Mouse (Mus musculus) CH12.LX (cell line): ENCODE data around the gene Arhgef12.

Source experiments
- CTCF ChIP-seq, 2 experiments: IDR thresholded peaks in 1 of 2; conservative IDR thresholded peaks in 1 of 2; 2 replicates each; pipeline ENCODE4 v1.5.1; 2011 to 2012; ENCODE audit warnings: low read depth in 2 of 2, low read length in 2 of 2, improper control_type of control experiment in 1 of 2, inconsistent platforms in 1 of 2, mild to moderate bottlenecking in 1 of 2, moderate library complexity in 1 of 2
- E2F4 ChIP-seq: IDR thresholded peaks from 2 replicates; pipeline ENCODE4 v1.6.1; 2011; ENCODE audit warnings: low read depth, low read length, improper control_type of control experiment; ENCODE audit not compliant: insufficient replicate concordance
- GABPA ChIP-seq: IDR thresholded peaks from 2 replicates; pipeline ENCODE4 v1.6.1; 2012; ENCODE audit warnings: low read depth, low read length, improper control_type of control experiment, inconsistent platforms; ENCODE audit not compliant: insufficient replicate concordance
- MAX ChIP-seq: IDR thresholded peaks from 2 replicates; pipeline ENCODE4 v1.6.1; 2011; ENCODE audit warnings: low read length, improper control_type of control experiment
- POLR2A ChIP-seq: IDR thresholded peaks from 2 replicates; pipeline ENCODE4 v1.6.1; 2011; ENCODE audit warnings: low read depth, mild to moderate bottlenecking, improper control_type of control experiment, low read length
- POLR2AphosphoS2 ChIP-seq: IDR thresholded peaks from 2 replicates; pipeline ENCODE4 v1.6.1; 2011; ENCODE audit warnings: low read depth, low read length, improper control_type of control experiment

GRCm38 (mm10) chr9:43015366-43015765 is 91.7 kb downstream of the Arhgef12 start:
- TF ChIP-seq POLR2A, result no peak
- no peak for TF ChIP-seq MAX
- no peak for TF ChIP-seq GABPA
- TF ChIP-seq E2F4, result no peak
- TF ChIP-seq CTCF (conservative IDR thresholded peaks at IDR 0.05 in 1 of 2, IDR thresholded peaks at IDR 0.05 in 1 of 2; ENCODE audit: low read depth in 2 of 2, low read length in 2 of 2), result no peak
- no peak for TF ChIP-seq POLR2AphosphoS2
